Mouse (Mus musculus): ENCODE measurements around the gene Dab2. TPM values are rescaled to one million over a fixed set of nuclear protein-coding genes. Genes with fewer than 3 reads are reported as not detected.

Gene Dab2
- polyA plus RNA-seq (2015; fragmentation: Nextera tagmentation; extraction: Ambion mirVana) = 243 and 271 TPM in 2 replicates

GRCm38 (mm10) chr15:6299554-6299953, at the start of gene Dab2:
Dab2 (plus strand) TSS chr15:6299788.
- H3K9me3 ChIP-seq (ENCODE audit: control insufficient read depth) = no peaks in the 10 kb centered on the region
- H3K27ac ChIP-seq (ENCODE audit: low read depth, low read length) = no peak within 1 kb of the TSS
- no peak within 1 kb of the TSS for H3K4me2 ChIP-seq (replicated peaks; ENCODE audit: low read depth)
- no peak for ATAC-seq
- H3K9ac ChIP-seq (ENCODE audit: low read depth, low read length) = no peak within 1 kb of the TSS
- no peak within 1 kb of the TSS for H3K4me3 ChIP-seq (ENCODE audit: low read depth, low read length)
- no peaks in the 10 kb centered on the region for H3K4me1 ChIP-seq (replicated peaks; ENCODE audit: control insufficient read depth, insufficient read depth, low read length)
- H3K36me3 ChIP-seq (ENCODE audit: control insufficient read depth, insufficient read depth) = no peaks in the 10 kb centered on the region
- TF ChIP-seq CTCF (IDR thresholded peaks at IDR 0.05; ENCODE audit: low read depth) = no peak
- WGBS = 92% methylated on average over 3 of the region's 3 CpGs
- H3K27me3 ChIP-seq (replicated peaks; ENCODE audit: control insufficient read depth, insufficient read depth, low read length) = no peaks in the 10 kb centered on the region

- TF ChIP-seq CTCF (IDR thresholded peaks at IDR 0.05; ENCODE audit: low read depth) = no peak
- H3K4me2 ChIP-seq (replicated peaks; ENCODE audit: low read depth) = no peak overlapping the region
- H3K4me1 ChIP-seq (replicated peaks; ENCODE audit: control insufficient read depth, insufficient read depth, low read length) = no peaks in the 10 kb centered on the region
- H3K4me3 ChIP-seq (ENCODE audit: low read depth, low read length) = no peak overlapping the region
- H3K9me3 ChIP-seq (ENCODE audit: control insufficient read depth) = no peaks in the 10 kb centered on the region
- ATAC-seq = no peak
- 71% methylated on average over 2 of the region's 2 CpGs for WGBS
- no peak overlapping the region for H3K9ac ChIP-seq (ENCODE audit: low read depth, low read length)
- no peaks in the 10 kb centered on the region for H3K27me3 ChIP-seq (replicated peaks; ENCODE audit: control insufficient read depth, insufficient read depth, low read length)
- H3K36me3 ChIP-seq (ENCODE audit: control insufficient read depth, insufficient read depth) = no peaks in the 10 kb centered on the region
- peak overlapping the region; percentile 50; the same call in 1 of the 2 replicates for H3K27ac ChIP-seq (ENCODE audit: low read depth, low read length)
These were observed 46.1 kb upstream of the Dab2 start for GRCm38 (mm10) chr15:6253471-6253870.

GRCm38 (mm10) chr15:6254383-6254782, 45.2 kb upstream of the Dab2 start:
- 0 out of 2 replicates have a peak overlapping the region, but pooled peaks have one; percentile 50 for H3K27ac ChIP-seq (ENCODE audit: low read depth, low read length)
- no peaks in the 10 kb centered on the region for H3K36me3 ChIP-seq (ENCODE audit: control insufficient read depth, insufficient read depth)
- H3K27me3 ChIP-seq (replicated peaks; ENCODE audit: control insufficient read depth, insufficient read depth, low read length) = no peaks in the 10 kb centered on the region
- H3K9ac ChIP-seq (ENCODE audit: low read depth, low read length) = no peak overlapping the region
- no peak for TF ChIP-seq CTCF (IDR thresholded peaks at IDR 0.05; ENCODE audit: low read depth)
- H3K4me1 ChIP-seq (replicated peaks; ENCODE audit: control insufficient read depth, insufficient read depth, low read length) = no peaks in the 10 kb centered on the region
- no peak overlapping the region for H3K4me3 ChIP-seq (ENCODE audit: low read depth, low read length)
- H3K9me3 ChIP-seq (ENCODE audit: control insufficient read depth) = no peaks in the 10 kb centered on the region
- 50% methylated on average over 2 of the region's 2 CpGs for WGBS
- peak; percentile 91 for ATAC-seq
- H3K4me2 ChIP-seq (replicated peaks; ENCODE audit: low read depth) = no peak overlapping the region

- H3K27ac ChIP-seq (ENCODE audit: low read depth, low read length) = no peak overlapping the region
- no peaks in the 10 kb centered on the region for H3K36me3 ChIP-seq (ENCODE audit: control insufficient read depth, insufficient read depth)
- no peaks in the 10 kb centered on the region for H3K9me3 ChIP-seq (ENCODE audit: control insufficient read depth)
- H3K4me3 ChIP-seq (ENCODE audit: low read depth, low read length) = no peak overlapping the region
- H3K4me2 ChIP-seq (replicated peaks; ENCODE audit: low read depth) = no peak overlapping the region
- H3K27me3 ChIP-seq (replicated peaks; ENCODE audit: control insufficient read depth, insufficient read depth, low read length) = no peaks in the 10 kb centered on the region
- 67% methylated on average over 2 of the region's 2 CpGs for WGBS
- no peak overlapping the region for H3K9ac ChIP-seq (ENCODE audit: low read depth, low read length)
- TF ChIP-seq CTCF (IDR thresholded peaks at IDR 0.05; ENCODE audit: low read depth) = no peak
- H3K4me1 ChIP-seq (replicated peaks; ENCODE audit: control insufficient read depth, insufficient read depth, low read length) = no peaks in the 10 kb centered on the region
- no peak for ATAC-seq
These were observed 42.5 kb upstream of the Dab2 start for GRCm38 (mm10) chr15:6257049-6257448.

GRCm38 (mm10) chr15:6259957-6260740, 39.4 kb upstream of the Dab2 start:
- Histone ChIP-seq H3K4me1 (replicated peaks; ENCODE audit: control insufficient read depth, insufficient read depth, low read length) (no peaks in the 10 kb centered on the region), H3K36me3 (ENCODE audit: control insufficient read depth, insufficient read depth) (no peaks in the 10 kb centered on the region), H3K4me3 (ENCODE audit: low read depth, low read length) (no peak overlapping the region), H3K9me3 (ENCODE audit: control insufficient read depth) (no peaks in the 10 kb centered on the region), H3K27me3 (replicated peaks; ENCODE audit: control insufficient read depth, insufficient read depth, low read length) (no peaks in the 10 kb centered on the region), H3K27ac (ENCODE audit: low read depth, low read length) (peak overlapping the region; percentile 65; the same call in 1 of the 2 replicates), H3K4me2 (replicated peaks; ENCODE audit: low read depth) (no peak overlapping the region), H3K9ac (ENCODE audit: low read depth, low read length) (no peak overlapping the region)
- 30% methylated on average over 3 of the region's 3 CpGs for WGBS
- no peak for ATAC-seq
- TF ChIP-seq CTCF (IDR thresholded peaks at IDR 0.05; ENCODE audit: low read depth) = no peak

GRCm38 (mm10) chr15:6260741-6261430, 38.7 kb upstream of the Dab2 start:
- Histone ChIP-seq H3K36me3 (ENCODE audit: control insufficient read depth, insufficient read depth) (no peaks in the 10 kb centered on the region), H3K9ac (ENCODE audit: low read depth, low read length) (no peak overlapping the region), H3K27me3 (replicated peaks; ENCODE audit: control insufficient read depth, insufficient read depth, low read length) (no peaks in the 10 kb centered on the region), H3K4me1 (replicated peaks; ENCODE audit: control insufficient read depth, insufficient read depth, low read length) (no peaks in the 10 kb centered on the region), H3K4me2 (replicated peaks; ENCODE audit: low read depth) (no peak overlapping the region), H3K27ac (ENCODE audit: low read depth, low read length) (peak overlapping the region; percentile 65; the same call in 1 of the 2 replicates), H3K9me3 (ENCODE audit: control insufficient read depth) (no peaks in the 10 kb centered on the region), H3K4me3 (ENCODE audit: low read depth, low read length) (no peak overlapping the region)
- ATAC-seq = no peak
- no peak for TF ChIP-seq CTCF (IDR thresholded peaks at IDR 0.05; ENCODE audit: low read depth)
- 52% methylated on average over 6 of the region's 6 CpGs for WGBS

Measured in intestine, postnatal 0 days (tissue).